Mouse (Mus musculus) adrenal gland, adult 18-20 months (tissue): ENCODE data around the gene Map6. TPM values are rescaled to one million over a fixed set of nuclear protein-coding genes. Genes with fewer than 3 reads are reported as not detected.

Source experiments
- DNase-seq, 2 experiments: peaks; one replicate each; pipeline ENCODE4 v3.0.0; 2021 to 2022; ENCODE audit warnings: low spot score in 2 of 2
- long read RNA-seq, 2 experiments: library from polyadenylated mRNA; stranded (forward); transcript quantifications; one replicate each; pipeline ENCODE4 v2.0.0; 2021
- total RNA-seq, 2 experiments: library from RNA; stranded (reverse); gene quantifications; 1 replicate in 1 of 2; 2 replicates in 1 of 2; pipeline ENCODE4 v1.2.3; 2021

Gene Map6
- 10 to 100 TPM in 1 of 2 experiments, 1 to 10 TPM in 1; 6.6 to 10.9 TPM for total RNA-seq
- long read RNA-seq, experiment 1, transcript Map6-203 (3 exons, 3,233 nt) = major isoform, 7 of 13 reads
- long read RNA-seq, experiment 1, partial matches to known transcripts = 0 of 13 reads
- long read RNA-seq, experiment 1, other reads (novel, unspliced or antisense) = 6 of 13 reads
- long read RNA-seq, experiment 2, full-length matches to known transcripts = 2 of 4 reads
- long read RNA-seq, experiment 2, partial matches to known transcripts = 1 of 4 reads
- long read RNA-seq, experiment 2, other reads (novel, unspliced or antisense) = 1 of 4 reads

DNA sequence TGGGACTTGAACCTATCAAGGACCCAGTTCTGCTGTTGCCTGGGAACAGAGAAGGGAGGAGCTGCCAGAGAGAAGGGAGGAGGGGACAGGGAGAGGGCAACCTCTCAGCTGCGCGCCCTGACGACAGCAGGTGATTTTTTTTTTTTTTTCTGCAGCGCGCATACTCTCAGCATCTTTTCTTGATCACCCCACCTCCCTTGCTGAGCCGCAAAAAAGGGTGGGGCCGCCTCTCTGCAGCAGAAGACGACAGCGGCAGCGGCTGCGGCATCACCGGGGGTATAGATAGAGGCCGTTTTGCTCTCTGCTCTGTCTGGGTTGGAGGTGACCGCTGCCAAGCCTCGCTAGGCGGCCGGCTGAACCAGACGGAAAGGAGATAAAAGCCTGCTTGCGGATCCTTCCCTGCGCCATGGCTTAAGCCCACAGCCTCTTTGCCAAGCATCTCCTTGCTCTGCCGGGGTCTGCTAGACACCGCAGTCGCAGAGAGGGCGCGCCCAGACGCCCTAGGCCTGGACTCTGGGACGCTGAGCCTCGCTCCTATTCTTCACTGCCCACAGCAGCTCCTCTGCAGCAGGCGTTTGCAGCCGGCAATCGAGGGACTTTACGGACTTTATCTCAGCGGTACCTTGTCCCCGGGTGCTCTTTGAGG lies at the start of gene Map6:
Map6 (plus strand) TSS at position 197 of the 646 bp plus-strand sequence.
- no peak for DNase-seq

DNA sequence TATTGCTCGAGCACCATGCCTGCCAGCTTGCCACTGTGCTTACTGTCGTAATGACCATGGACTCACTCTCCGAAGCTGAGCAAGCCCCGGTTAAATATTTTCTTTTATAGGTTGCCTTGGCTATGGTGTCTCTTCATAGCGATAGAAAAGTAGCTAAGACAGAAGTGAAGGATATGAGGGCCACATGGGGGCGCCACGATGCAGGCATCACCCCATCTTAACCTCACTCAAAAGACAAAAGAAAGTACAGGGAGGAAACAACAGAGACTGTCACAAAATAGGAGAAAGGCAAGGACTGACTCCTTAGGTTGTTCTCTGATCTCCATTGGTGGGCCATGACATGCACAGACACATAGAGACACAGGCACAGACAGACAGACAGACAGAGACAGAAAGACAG lies 43.0 kb upstream of the Map6 start:
- no peak for DNase-seq

DNA sequence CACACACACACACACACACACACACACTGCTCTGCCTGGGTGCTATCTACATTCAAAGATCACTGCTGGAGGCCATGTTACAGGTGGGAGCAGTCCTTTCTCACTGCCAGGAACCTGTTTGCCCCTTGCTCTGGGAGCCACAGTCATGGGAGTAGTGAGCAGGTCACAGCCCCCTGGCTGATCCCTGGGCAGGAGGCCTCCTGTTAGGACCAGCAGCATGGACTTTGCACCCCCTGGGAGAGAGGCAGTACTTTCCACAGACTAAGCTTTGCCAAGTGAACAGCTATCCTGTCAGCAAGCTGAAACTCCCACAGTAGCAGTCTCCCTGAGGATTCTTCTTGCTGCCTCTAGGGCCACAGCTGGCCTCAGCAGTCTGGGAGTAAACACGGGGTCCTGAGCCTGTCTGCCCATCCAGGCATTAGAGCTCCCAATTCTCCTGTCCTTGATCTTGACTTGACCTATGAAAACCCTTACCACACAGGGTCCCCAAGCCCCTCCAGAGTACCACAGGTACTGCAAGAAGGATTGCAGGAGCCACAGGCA lies 42.5 kb upstream of the Map6 start:
- DNase-seq = no peak

DNA sequence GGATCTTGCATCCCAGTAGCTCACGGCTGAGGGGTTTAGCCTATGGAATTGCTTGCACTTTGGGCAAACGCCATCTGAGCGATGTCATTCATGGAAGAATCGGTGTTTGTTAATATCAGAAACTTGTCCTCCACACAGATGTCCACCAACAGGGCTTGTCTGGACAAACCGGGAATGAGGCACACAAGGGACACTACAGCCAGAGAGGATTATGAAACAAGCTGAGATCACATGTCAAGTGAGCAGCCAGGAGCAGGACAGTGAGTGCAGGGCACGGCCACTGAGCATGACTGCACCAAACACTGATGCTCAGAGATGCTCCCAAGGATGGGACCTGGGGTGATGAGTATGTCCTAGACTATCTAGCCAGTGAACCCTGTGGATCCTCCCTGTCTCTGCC lies 41.8 kb upstream of the Map6 start:
- DNase-seq = no peak

DNA sequence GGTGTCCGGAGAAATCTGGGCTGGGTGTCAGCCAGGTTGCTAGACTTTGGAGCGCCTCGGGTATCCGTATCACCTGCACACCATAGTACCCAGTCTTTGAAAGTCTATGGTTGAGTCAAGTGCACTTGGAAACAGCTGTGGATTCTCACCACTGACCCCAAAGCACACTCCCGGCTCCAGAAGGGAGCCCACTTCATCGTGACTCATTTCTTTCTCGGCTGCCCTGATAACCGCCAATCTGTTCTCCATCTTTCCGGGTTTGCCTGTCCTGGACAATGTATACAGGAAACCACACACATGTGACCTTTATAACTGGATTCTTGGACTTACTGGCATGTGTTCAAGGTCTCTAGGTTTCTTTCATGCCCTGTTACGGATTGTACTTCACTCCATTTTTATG lies 40.6 kb upstream of the Map6 start:
- DNase-seq = no peak

DNA sequence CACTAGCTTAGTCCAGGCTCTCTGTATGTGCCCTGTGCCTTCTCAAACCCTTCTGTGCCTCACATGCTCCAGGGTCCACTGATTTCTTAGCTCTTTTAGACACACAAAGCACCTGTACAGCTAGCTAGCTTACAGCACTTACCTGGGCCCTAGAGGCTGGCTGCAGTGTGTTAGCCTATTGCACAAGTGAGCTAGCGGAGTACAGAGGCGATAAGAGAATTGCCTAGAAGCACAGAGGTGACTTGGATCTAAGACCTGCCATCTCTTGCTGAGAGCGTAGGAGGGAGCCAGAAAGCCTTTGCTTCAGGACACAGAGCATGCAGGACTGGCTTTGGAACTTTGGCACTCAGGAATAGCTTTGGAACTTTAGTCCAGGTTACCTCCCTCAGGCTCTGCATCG lies 40.0 kb upstream of the Map6 start:
- DNase-seq = no peak

DNA sequence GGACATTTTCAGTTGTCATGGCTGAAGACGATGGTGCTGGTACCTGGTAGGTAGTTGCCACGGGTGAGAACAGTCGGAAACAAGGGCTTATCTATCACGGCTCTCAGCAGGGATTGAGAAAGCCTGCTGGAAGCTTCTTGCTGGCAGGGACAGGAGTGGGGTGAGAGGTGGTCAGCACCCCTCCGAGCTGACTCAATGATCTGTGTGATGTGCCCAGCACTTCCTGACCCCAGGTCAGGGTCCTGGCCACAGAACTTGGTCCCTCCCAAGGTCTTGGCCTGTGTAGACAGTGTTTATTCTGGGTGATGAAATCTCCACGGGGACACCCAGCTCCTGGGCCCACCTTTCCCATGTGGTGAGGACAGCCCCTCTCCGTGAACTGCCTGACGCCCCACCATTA lies 38.4 kb upstream of the Map6 start:
- DNase-seq = no peak

DNA sequence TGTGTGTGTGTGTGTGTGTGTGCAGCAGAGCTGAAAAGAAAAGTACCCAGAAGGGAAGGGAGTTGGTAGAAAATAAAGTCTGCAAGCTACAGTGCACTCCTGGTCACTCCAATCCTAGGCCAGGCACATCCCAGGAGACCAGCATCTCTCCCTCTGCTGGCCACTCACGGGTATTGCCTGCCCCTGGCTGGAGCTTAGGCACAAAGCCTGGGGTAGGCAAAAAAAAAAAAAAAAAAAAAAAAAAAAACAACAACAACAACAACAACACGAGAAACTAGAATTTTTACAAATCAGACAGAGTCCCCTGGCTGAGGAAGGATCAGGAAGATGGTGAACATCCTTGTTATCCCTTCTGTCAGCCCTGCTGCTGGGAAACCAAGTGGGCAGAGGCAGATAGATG lies 37.8 kb upstream of the Map6 start:
- DNase-seq = peak in 1 of 2 experiments; percentile 29

DNA sequence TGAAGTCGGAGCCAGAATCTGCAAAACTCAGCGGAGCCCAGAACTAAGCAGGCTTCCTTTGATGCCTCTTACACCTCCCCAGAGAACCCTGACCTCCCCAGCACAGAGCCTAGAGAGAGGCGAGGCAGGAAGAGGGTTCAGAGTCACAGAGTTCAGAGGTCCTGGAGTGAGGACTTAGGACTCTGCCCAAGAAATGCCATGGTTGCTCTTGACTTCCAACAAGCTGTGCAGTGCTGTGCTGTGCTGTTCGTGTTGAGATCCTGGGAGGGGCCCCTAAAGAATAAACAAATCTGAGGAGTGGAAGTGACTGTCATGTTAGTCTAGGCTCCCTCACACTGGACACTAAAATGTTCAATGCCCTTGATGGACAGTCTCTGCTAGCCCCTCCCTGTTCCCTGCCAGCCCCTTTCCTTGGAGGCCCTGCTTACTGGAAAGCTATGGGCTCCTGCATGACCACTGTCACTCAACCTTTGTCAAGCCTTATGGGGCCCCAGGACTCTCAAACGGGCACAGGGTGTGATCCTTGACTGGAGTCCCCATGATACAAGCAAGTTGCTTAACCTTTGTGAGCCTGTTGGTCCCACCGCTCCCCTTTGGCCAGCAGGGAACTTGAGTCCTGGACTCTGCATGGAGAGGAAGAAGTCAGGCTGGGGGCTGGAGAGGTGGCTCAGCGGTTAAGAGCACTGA lies 37.0 kb upstream of the Map6 start:
- DNase-seq = no peak

DNA sequence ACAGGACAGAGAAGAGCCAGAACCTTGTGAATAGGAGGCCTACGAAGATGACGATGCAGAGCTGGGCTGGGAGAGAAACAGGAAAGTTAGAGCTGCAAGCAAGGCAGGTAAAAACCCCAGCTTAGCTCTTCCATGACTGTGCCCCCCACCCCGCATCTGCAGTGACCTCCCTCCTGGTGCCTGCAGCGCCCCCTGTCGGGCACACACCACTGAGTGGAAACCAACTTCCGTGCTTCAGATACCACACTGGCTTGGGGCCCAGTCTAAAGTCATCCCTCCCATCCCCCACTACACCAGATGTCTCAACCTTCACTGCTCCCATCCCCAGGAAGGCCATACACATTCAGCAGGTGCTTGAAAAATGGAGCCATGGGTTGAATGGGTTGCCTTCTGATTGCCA lies 34.7 kb upstream of the Map6 start:
- no peak for DNase-seq

DNA sequence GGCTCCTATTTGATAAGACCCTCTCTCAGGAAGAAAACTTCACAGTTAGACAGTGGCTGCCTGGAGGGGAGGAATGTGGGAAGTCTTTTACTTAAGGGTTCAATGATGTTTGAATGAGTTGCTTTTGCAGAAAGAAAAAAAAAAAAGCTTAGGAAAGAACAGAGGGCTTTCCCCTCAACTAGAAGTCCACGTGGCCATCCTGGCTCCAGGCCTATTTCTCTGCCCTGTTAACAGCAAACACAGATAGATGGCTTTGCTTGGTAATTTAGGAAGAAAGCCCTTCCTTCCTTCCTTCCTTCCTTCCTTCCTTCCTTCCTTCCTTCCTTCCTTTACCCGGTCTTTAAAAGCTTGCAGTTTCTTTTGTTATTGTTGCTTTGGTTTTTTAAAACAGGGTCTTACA lies 32.3 kb upstream of the Map6 start:
- no peak for DNase-seq

DNA sequence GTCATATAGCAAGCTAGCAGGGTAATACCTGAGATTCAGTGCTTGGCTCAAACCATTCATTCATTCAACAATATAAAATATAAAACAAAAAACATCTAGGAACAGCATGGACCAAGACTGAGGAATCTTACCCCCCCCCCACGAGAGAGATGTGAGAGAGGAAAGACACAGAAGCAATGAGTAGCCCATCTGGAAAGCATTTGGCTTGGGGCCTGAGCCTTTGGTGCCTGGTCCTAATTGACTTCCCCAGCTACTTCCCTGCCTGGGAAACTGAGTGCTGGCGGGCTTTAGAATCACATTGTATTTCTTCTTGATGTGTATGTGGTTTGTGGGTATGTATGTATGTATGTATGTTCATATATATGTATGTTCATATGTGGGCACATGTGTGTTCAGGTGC lies 31.6 kb upstream of the Map6 start:
- no peak for DNase-seq

DNA sequence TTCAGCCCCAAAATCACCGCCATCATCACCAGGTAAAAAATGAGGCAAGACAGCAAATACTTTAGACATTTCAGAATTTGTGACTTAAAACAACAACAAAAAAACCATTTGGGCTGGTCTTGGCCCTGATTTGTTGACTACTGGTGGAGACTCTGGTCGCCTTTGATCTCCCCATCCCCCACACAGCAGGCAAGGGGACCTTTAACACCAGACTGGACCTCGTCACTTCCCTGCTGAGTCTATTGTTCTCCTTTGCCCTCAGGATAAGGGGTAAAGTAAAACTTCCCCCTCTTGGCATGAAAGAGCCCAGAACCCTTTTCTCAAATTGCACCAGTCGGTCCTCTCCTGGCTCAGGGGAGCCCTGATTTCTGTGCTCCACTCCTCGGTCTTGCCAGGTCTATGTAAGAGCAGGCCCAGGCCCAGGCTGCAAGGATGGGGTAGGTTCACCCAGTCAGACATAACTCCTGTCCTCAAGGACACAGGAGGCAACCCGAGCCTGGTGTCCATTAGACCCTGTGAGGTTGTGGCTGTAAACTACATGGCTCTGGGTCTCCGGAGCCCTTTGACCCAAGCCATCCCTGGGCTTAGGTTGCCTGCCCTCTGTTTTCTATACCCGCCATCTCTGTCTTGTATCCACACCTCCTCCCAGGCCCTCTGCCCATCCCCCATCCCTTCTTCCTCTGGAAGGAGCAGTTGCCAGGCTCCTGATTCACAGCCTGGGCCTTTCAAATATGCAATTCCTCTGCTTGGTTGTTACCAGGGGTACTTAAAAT lies 30.2 kb upstream of the Map6 start:
- no peak for DNase-seq

DNA sequence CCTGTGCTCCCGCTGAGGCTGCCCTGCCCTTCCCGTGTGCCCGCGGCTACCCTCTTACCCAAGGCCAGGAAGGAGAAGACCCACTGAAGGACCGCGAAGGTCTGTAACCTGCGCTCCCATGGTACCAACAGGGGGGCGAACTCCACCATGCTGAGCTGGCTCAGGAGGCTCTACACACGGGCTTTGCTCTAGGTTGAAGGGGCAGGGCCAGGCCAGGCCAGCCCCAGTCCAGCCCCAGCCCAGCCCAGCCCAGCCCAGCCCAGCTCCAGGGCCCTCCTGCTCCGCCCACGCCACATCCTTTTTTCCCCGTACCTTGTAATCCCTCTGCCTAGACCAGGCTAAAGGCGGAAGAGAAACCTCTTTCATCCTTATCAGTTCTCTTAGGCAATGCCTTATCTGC lies 28.8 kb upstream of the Map6 start, which contains the start of gene Mogat2:
Mogat2 (minus strand) TSS at position 203 of the 400 bp plus-strand sequence.
- no peak for DNase-seq

DNA sequence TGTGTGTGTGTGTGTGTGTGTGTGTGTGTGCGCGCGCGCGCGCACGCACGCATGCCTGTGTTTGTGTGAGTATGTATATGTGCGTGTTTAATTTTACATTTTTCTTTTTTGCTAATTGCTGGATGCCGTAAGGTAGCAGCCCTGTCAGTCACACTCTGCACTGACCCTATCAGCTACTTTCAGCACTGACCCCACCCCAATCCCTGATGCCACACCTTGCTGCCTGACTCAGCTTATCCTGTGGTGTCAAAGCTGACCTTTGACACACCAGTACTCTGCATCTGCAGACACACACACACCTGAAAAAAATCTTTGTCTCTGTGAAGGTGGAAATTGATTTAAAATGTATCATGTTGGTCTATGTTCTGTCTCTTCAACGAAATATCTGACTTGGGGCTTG lies 25.1 kb upstream of the Map6 start:
- DNase-seq = no peak

DNA sequence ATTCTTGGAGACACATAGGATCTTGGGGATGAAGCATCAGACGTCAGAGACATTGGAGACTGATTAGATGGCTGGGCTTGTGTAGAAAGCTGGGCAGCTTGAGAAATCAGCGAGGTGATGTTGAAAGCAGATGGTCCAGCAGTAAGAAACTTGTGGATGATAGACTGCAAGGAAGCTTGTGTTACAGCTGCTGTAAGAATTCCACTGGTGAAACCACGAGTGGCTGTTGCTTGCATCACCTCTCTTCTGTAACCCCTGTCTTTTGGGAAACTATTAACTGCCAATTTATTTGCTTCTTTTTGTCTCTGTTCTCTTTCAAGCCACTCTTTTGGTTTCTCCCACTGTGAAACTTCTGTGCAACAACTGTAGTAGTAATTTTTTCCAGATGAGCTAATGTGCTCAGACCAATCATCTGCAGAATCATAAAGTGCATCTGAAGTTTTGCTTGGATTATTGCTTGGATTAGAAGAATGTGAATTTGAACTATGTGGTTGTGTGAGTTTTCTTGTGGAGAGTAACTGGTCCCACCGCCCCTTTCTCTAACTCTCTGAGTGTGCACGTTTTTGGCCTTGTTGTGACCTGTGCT lies 19.0 kb upstream of the Map6 start:
- DNase-seq = no peak

DNA sequence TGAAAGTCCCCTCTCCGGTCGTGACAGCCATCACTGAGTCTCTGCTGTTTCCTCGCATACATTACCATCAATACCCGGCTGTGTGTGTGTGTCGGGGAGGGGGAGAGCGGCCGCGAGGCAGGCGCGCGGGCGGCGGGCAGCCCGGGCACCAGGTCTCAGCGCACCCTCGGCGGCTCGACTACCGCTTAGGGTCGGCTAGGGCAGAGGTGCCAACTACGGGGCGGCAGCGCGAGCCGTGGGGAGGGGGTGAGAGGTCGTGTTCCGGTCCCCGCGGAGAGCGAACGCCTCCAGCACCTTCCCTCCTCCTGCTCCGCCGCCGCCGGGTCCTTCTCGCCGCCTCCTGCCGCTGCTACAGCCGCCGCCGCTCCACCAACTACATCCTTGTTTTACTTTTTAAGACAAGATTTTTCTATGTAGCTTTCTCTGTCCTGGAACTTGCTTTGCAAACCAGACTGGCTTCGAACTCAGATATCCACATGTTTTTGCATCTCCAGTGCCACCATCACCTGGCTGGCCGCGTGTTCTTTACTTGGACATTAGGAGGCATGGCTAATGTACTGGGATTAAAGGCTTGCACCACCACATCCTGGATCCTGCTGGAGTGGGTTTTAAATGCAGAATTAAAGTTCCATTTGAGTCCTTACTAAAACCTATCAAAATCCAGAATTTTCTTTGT lies 18.2 kb upstream of the Map6 start:
- no peak for DNase-seq

DNA sequence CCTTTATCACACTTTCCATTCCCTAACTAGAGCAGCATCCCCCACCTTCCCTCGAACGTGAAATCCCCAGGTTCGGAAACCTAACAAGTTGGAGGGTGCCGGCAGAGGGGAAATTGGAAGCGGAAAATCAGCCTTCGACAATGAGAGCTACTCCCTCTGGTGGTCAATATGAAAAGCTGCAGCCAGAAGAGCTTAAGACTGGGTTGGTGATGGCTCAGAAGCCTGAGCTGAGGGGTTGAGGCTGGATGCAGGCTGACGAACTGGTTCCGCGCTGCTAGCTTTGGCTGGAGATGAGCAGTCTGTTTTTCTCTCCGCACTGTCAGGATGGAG lies 17.7 kb upstream of the Map6 start:
- peak in 1 of 2 experiments; percentile 30 for DNase-seq

DNA sequence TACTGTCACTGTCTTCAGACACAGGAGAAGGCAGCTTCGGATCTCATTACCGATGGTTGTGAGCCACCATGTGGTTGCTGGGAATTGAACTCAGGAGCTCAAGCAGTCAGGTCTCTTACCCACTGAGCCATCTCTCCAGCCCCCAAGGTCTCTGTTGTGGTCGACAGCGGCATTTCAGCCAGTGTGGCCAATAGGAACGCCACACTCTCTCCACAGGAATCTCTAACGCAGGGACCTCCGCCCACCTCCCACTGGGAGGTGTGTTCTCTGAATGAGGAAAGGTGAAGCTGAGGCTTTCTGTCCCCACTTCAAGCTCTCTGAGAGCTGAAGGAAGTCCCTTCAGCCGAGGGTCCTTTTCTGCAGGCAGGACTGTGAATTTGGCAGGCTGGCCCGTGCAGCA lies 16.9 kb upstream of the Map6 start:
- no peak for DNase-seq

DNA sequence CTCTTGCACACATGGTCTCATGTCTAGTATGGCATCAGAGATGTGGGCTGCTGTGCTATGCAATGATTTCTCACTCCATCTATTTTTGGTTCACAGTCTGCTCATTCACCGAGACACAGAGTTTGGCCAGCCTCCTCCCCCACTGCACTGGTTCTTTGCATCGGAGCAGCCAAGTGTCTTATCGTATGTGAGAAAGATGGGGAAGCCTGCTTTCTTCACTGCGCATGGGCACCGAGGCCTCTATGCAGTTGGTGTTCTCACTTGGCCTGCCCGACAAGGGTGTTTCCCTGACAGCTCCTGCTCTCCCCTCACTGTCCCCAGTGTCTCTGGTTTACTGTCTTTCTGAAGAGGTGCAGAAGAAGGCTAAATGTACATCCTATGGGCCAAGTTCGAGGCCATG lies 12.2 kb upstream of the Map6 start:
- no peak for DNase-seq

DNA sequence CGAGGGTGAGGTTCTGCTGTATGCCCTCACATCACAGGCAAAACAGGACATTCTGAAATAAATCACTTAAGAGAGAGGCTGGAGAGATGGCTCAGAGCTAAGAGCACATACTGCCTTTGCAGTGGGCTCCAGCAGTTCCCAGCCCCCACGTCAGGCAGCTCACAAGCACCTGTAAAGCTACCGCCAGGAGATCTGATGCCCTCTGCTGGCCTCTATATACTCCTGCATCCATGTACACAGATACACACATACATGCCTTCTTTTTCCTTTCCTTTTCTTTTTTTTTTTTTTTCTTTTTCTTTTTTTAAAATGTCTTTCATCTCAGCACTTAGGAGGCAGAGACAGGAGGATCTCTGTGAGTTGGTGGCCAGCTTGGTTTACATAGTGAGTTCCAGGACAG lies 5.3 kb upstream of the Map6 start:
- DNase-seq = no peak
